Mouse (Mus musculus): ENCODE results near the gene Midn. TPM values are rescaled to one million over a fixed set of nuclear protein-coding genes. Genes with fewer than 3 reads are reported as not detected.

Gene Midn
- polyA plus RNA-seq, 1 experiment = 372 TPM

DNA sequence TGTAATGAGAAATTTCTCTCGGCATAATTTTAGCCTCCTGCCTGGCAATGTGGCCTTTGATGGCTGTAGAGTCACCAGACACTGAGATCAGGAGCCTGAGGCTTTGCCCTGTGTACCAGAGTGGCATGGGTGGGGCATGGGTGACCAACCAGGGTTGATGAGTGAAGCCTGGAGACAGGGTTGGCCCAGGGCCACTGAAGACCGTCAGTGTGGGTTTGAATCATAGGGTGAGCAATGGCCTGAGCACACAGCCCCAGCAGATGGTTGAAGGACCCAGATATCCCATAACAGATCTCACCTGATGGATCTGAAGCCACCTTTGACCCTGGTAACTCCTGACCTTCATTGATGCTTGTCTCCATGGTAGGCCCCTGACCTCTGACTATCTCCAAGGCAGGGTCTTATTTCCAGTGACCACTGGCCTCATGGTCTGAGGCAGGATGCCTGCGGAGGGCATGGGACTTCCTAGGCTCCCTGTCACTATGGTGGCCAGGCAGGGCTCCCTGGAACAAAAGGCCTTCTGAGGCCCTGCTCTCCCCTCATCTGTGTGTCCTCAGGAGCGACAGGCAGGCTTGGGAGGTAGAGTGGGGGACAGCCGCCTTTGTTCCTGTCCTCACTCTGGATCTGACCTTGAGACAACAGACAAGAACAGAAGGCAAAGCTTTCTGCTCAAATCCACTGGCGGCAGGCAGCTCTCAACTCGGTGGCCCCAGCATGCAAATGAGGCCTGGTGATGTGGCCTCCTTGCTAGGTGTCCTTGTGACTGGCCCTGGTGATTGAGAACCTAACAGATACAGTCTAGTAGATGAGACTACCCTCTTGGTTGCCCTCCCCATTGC, 29.6 kb downstream of the Midn start:
- H3K4me1 ChIP-seq (ENCODE audit: control insufficient read depth, insufficient read depth, insufficient read length, low read length) = peaks cover 3% of the 10 kb centered on the region
- TF ChIP-seq CTCF (IDR thresholded peaks at IDR 0.05; ENCODE audit: extremely low read depth, insufficient read length, insufficient replicate concordance, low read depth, low read length) = no peak
- no peak for TF ChIP-seq POLR2A (IDR thresholded peaks at IDR 0.05; ENCODE audit: low read depth, low read length)
- 81% methylated on average over 7 of the region's 7 CpGs for WGBS
- no peaks in the 10 kb centered on the region for H3K36me3 ChIP-seq (ENCODE audit: control insufficient read depth, insufficient read depth, low read length)
- no peak overlapping the region for H3K4me3 ChIP-seq (ENCODE audit: low read depth, low read length)
- no peak overlapping the region for H3K27ac ChIP-seq (ENCODE audit: insufficient read depth, low read depth, low read length)
- peaks cover 11% of the 10 kb centered on the region for H3K27me3 ChIP-seq (ENCODE audit: control insufficient read depth, insufficient read depth, low read length)

DNA sequence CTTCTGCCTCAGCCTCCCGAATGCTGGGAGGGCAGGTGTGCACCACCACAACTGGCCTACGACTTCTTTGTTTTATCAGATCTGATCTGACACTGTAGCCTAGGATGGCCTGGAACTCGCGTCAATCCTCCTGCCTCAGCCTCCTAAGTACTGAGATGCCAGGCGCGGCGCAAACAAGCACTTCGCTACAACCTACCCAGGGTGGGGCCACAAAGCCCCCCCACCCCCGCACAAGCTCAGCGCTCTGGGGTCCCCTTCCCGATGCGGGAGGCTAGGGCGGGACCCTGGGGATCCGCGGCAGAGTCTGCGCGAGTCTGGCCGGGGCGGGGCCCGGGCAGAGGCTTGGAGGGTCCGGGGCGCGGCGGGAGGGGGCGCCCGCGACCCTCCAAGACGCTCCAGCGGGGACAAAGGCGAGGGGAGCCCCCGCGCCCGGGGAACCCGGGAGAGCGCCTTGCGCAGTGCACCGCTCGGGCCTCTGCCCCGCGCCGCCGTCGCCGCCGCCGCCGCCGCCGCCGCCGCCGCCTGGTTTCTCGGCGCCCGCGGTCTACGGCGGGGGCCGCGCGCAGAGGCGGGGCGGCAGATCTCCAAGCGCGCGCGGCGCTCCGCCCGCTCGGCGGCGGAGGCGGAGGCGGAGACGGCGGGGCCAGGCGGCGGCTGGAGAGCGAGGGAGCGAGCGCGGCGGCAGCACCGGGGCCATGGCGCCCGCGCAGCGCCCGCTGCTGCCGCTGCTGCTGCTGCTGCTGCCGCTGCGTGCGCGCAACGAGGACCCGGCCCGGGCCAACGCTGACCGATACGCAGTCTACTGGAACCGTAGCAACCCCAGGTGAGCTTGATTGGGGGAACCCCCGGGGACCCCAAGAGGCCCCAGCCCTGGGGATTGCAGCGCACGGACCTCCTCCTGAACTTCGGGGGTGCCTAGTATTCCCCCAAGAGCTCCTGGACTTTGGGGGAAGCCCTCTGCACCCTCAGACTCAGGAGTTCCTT, 31.3 kb downstream of the Midn start, which contains the start of gene Efna2:
Gene Efna2, plus strand, starts transcription at position 415 of the 984 bp plus-strand sequence.
- 3% methylated on average over 104 of the region's 106 CpGs for WGBS
- H3K4me1 ChIP-seq (ENCODE audit: control insufficient read depth, insufficient read depth, insufficient read length, low read length) = peaks cover 3% of the 10 kb centered on the region; the same call in 1 of the 2 replicates
- H3K4me3 ChIP-seq (ENCODE audit: low read depth, low read length) = peak within 1 kb of the TSS; percentile 69
- no peak within 1 kb of the TSS for H3K27ac ChIP-seq (ENCODE audit: insufficient read depth, low read depth, low read length)
- H3K36me3 ChIP-seq (ENCODE audit: control insufficient read depth, insufficient read depth, low read length) = no peaks in the 10 kb centered on the region
- TF ChIP-seq POLR2A (IDR thresholded peaks at IDR 0.05; ENCODE audit: low read depth, low read length) = no peak
- TF ChIP-seq CTCF (IDR thresholded peaks at IDR 0.05; ENCODE audit: extremely low read depth, insufficient read length, insufficient replicate concordance, low read depth, low read length) = no peak
- peaks cover 11% of the 10 kb centered on the region for H3K27me3 ChIP-seq (ENCODE audit: control insufficient read depth, insufficient read depth, low read length)

DNA sequence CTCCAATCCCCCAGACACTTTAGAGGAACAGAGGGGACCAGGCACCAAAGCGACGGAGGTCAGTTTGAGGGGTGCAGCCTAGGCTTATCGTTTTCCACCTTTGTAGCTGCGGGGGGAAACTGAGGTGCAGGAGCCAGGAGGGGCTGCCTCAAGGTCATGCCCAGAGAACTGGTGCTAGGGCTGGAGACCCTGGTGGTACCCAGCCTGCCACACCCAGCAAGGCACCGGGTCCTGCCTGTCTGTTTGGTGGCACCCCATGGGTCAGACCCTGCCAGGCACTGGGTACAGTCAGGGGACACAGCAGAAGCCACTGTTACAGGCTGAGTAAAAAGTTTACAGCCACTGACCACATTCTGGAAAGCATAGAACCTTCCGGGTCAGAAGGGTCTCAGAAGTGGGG, 32.2 kb downstream of the Midn start:
- Histone ChIP-seq H3K36me3 (ENCODE audit: control insufficient read depth, insufficient read depth, low read length) (no peaks in the 10 kb centered on the region), H3K27ac (ENCODE audit: insufficient read depth, low read depth, low read length) (no peak overlapping the region), H3K4me1 (ENCODE audit: control insufficient read depth, insufficient read depth, insufficient read length, low read length) (peaks cover 3% of the 10 kb centered on the region; the same call in 1 of the 2 replicates), H3K4me3 (ENCODE audit: low read depth, low read length) (no peak overlapping the region), H3K27me3 (ENCODE audit: control insufficient read depth, insufficient read depth, low read length) (peaks cover 11% of the 10 kb centered on the region)
- WGBS = 57% methylated on average over 6 of the region's 6 CpGs
- no peak for TF ChIP-seq POLR2A (IDR thresholded peaks at IDR 0.05; ENCODE audit: low read depth, low read length)
- TF ChIP-seq CTCF (IDR thresholded peaks at IDR 0.05; ENCODE audit: extremely low read depth, insufficient read length, insufficient replicate concordance, low read depth, low read length) = no peak

DNA sequence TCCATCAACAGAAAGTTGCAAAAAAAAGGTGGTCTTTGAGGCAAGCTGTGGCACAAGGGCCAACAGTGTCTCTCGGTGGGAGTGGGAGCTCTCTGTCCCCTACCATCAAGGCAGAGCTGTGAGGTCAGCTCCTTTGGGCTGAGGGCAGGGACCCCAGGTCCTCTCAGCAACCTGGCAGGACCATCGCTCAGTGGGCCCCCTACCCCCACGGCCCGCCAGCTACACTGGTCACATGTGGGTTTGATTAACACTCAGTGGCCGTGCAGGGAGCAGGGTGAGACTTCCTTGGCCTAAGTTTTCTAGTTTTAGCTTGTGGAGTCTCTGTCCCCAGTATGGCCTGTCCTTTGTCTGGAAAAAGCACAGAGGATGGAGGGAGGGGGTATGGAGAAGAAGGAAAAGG, 32.8 kb downstream of the Midn start:
- peaks cover 11% of the 10 kb centered on the region for H3K27me3 ChIP-seq (ENCODE audit: control insufficient read depth, insufficient read depth, low read length)

DNA sequence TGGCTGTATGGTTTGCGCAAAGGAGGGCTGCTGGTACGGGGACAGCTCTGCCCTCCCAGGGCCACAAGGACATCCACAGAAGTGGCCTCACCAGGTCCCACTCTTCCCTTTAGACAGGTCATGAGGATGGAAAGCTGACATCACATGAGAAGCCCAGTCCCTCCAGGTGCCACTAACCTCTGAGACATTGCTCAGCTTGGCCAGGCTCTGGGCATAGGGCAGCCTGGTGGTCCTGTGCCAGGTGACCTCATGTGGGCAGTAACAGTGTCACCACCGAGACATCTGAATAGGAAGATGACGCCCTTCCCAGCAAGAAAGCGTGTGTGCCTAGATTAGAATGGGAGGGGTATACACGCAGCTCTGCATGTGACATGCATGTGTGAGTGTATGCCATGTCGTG, 34.5 kb downstream of the Midn start:
- Histone ChIP-seq H3K4me1 (ENCODE audit: control insufficient read depth, insufficient read depth, insufficient read length, low read length) (peaks cover 3% of the 10 kb centered on the region; the same call in 1 of the 2 replicates), H3K4me3 (ENCODE audit: low read depth, low read length) (no peak overlapping the region), H3K27me3 (ENCODE audit: control insufficient read depth, insufficient read depth, low read length) (peaks cover 11% of the 10 kb centered on the region), H3K27ac (ENCODE audit: insufficient read depth, low read depth, low read length) (no peak overlapping the region), H3K36me3 (ENCODE audit: control insufficient read depth, insufficient read depth, low read length) (no peaks in the 10 kb centered on the region)
- TF ChIP-seq CTCF (IDR thresholded peaks at IDR 0.05; ENCODE audit: extremely low read depth, insufficient read length, insufficient replicate concordance, low read depth, low read length) = no peak
- WGBS = 87% methylated on average over 7 of the region's 7 CpGs

More for the DNA sequence above, 32.8 kb downstream of the Midn start:
- Histone ChIP-seq H3K27ac (ENCODE audit: insufficient read depth, low read depth, low read length) (no peak overlapping the region), H3K36me3 (ENCODE audit: control insufficient read depth, insufficient read depth, low read length) (no peaks in the 10 kb centered on the region), H3K4me1 (ENCODE audit: control insufficient read depth, insufficient read depth, insufficient read length, low read length) (peaks cover 3% of the 10 kb centered on the region; the same call in 1 of the 2 replicates), H3K4me3 (ENCODE audit: low read depth, low read length) (no peak overlapping the region)
- 83% methylated on average over 5 of the region's 5 CpGs for WGBS
- no peak for TF ChIP-seq POLR2A (IDR thresholded peaks at IDR 0.05; ENCODE audit: low read depth, low read length)
- no peak for TF ChIP-seq CTCF (IDR thresholded peaks at IDR 0.05; ENCODE audit: extremely low read depth, insufficient read length, insufficient replicate concordance, low read depth, low read length)

DNA sequence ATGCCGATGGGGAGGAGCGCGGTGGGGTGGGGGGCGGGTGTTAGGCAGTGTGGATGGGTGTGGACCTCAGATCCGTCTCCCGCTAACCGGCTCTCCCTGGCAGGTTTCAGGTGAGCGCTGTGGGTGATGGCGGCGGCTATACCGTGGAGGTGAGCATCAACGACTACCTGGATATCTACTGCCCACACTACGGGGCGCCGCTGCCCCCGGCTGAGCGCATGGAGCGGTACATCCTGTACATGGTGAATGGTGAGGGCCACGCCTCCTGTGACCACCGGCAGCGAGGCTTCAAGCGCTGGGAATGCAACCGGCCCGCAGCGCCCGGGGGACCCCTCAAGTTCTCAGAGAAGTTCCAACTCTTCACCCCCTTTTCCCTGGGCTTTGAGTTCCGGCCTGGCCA, 38.6 kb downstream of the Midn start:
- peaks cover 8% of the 10 kb centered on the region for H3K4me1 ChIP-seq (ENCODE audit: control insufficient read depth, insufficient read depth, insufficient read length, low read length)
- 63% methylated on average over 27 of the region's 27 CpGs for WGBS
- peaks cover 16% of the 10 kb centered on the region for H3K27me3 ChIP-seq (ENCODE audit: control insufficient read depth, insufficient read depth, low read length)
- H3K36me3 ChIP-seq (ENCODE audit: control insufficient read depth, insufficient read depth, low read length) = no peaks in the 10 kb centered on the region
- TF ChIP-seq CTCF (IDR thresholded peaks at IDR 0.05; ENCODE audit: extremely low read depth, insufficient read length, insufficient replicate concordance, low read depth, low read length) (no peak), POLR2A (IDR thresholded peaks at IDR 0.05; ENCODE audit: low read depth, low read length) (no peak)
- no peak overlapping the region for H3K4me3 ChIP-seq (ENCODE audit: low read depth, low read length)
- no peak overlapping the region for H3K27ac ChIP-seq (ENCODE audit: insufficient read depth, low read depth, low read length)
